Mouse (Mus musculus): ENCODE measurements at regions not wholly inside any gene's neighbourhood (a gene's known extent, or its start where the extent isn't known, plus 50 kb on each side); places are given as distances from the start of the nearest gene placed in this dataset.
"Not testable (repeated sequence)": the region's sequence is repeated elsewhere in the genome, so short reads cannot be mapped to it uniquely, and the experiment has no call there.

GRCm38 (mm10) chr9:41438141-41438540 is 276.6 kb upstream of the Ubash3b start:
- DNase-seq: no peak

DNA sequence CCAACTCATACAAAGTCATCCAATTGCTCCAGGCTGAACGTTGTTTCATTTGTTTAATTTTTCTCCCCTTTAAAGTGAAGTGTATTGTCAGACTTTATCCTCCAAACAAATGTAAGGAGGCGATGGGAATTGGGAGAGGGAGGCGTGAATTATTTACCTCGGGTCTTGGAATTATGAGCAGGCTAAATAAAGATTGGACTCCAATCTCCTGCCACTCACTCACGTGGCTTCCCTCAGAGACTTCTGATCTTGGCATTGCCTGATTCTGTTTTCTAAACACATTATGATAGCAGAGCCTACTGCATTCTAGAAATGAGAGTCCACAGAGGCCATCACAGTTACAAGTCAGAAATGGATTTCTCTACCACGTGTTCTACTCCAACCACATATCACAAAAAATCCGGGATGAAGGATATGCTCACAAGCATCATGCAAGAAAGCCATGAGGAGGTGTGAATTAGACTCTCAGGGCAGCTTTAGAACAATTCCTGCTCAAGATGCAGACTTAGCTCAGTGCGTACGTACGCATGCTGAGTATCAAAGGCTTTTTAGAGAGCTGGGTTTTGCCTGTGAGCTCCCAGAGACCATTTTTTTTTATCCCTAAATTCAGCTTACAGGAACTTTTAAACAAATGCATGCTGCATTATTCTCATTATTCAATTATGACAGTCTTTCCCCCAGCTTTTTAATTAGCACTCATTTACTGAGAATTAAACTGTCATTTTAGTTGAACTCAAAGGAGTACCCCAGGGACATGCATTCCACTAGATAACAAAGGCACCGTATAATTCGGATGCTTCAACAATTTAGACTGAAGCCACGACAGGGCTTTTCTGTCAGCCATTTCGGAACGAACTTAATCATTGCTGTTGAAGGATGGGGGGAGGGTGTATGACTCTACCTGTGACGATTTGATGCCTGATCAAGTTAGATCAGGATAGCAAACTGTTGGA is 269.2 kb upstream of the Ubash3b start:
- DNase-seq: no peak

DNA sequence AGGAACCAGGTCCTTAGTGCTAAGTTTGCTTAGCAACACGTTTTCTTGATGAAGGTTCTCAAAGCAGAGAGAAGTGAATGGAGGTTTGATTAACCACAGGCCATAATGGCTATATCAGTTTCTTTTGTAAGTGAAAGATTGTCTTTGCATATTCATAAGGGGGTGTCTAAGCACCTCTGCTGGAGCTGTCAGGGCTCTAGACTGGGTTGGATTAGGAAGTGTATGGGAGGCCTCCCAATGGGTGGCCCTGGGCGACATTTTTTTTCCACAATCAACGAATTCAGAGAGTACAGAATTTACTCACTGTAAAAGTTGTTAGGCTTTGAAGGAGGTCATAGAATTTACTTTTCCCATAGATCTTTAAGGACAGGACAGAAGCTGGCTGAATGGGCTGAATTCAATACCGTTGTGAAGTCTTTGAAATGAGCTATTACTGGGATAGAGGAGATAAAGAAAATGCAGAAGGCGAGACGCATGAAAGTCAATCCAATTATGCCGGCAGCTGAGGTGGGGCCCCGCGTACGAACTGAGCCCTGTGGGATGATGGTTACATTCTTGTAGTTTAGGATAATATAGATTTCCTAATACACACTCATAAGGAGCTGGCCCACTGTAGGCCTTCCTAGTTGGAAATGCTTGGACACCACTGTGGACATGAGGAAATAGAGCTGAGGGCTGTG is 268.4 kb upstream of the Ubash3b start:
- no peak for DNase-seq

GRCm38 (mm10) chr9:41429236-41429635 is 267.7 kb upstream of the Ubash3b start:
- DNase-seq: no peak

GRCm38 (mm10) chr9:41426698-41427097 is 265.2 kb upstream of the Ubash3b start:
- DNase-seq: no peak

DNA sequence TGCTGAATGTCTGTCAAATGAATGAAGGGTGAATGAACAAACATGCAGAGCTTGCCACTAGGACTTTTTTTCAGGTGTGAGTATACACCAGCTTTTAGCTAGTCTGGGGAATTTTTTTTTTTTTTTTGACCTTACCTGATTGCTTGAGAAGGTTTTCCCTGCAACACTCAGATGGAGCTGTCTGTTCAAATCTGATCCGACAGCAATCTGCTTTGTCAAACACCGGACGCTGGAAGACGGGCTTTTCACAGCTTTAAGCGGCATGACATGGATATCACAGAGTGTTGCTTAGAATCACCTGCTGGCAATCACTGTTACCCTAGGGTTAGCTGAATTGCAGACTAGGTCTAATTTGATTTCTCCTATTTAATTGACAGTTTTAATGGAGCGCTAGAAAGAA is 263.7 kb upstream of the Ubash3b start:
- no peak for DNase-seq

- DNase-seq: no peak
These were observed 252.3 kb upstream of the Ubash3b start for GRCm38 (mm10) chr9:41413791-41414190.

DNA sequence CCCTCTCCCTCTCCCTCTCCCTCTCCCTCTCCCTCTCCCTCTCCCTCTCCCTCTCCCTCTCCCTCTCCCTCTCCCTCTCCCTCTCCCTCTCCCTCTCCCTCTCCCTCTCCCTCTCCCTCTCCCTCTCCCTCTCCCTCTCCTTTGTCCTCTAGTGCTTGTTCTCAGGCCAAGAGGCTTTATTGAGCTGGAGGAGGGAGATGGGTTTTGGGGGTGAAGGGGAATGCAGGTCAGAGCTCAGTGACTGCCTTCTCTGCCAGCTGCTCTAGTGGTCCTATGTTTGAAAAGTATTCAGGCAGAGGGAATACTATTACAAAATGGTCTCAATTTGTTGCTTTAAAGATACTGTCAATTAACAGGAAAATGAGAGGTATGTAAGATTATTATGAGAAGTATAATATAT is 251.6 kb upstream of the Ubash3b start:
- not testable (repeated sequence) for DNase-seq

- DNase-seq: no peak
These were observed 250.8 kb upstream of the Ubash3b start for GRCm38 (mm10) chr9:41412174-41412757.

- DNase-seq: no peak
These were observed 246.8 kb upstream of the Ubash3b start for GRCm38 (mm10) chr9:41408301-41408700.

- DNase-seq: no peak
These were observed 245.6 kb upstream of the Ubash3b start for GRCm38 (mm10) chr9:41407078-41407477.

DNA sequence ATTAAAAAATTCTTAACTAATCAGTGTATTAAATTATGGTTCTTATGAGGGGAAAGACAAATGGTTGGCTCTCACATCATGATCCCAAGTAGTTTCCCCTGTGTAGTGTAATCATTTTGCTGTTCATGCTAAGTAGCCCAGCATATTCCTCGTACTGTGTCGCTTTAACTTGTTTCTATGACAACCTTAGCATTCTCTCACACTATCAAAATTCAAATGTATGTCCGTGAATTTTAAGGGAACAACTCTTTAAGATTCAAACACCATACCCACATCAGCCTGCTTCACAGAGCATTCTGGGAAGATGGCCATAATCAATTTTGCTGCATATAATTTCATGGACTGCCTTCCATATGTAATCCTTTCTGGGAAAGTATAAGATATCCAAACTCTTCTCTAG is 241.4 kb upstream of the Ubash3b start:
- no peak for DNase-seq

- DNase-seq: no peak
These were observed 239.5 kb upstream of the Ubash3b start for GRCm38 (mm10) chr9:41400950-41401349.

DNA sequence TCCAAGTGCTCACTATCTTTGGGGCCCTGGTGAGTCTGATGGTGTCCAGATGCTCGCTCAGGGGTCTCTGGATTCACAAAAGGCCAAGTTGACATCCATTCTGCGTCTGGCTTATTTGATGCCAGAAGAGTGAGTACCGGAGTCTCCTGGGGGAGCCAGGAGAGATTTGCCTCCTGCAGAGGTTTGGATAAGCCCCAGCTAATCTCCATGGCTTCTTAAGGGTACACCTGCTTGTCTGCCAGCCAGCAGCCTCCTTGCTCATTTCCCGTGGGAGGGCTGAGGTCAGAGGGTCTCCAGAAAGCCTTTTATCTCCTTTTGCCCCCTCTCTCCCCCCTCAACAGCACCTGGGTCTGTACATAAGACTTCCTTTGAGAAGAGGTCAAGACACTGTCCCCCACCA is 234.0 kb upstream of the Ubash3b start:
- no peak for DNase-seq

GRCm38 (mm10) chr9:41391591-41392320 is 230.3 kb upstream of the Ubash3b start:
- no peak for DNase-seq

DNA sequence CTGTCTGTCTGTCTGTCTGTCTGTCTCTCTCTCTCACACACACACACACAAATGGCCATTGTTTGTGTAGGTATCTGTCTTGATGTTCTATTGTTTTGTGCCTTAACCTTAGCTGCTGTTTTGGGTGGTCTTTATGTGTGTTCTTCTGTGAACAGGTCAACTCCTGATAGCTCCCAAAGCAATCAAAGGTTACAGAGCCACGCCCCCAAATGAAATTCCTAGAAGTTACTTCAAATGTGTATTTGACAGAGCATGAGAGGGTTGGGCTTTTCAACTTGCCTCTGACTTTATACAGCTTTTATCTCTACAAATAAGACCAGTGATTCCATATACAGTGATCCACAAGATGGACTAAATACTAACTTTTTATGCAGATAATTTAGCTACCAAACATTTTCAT is 217.8 kb upstream of the Ubash3b start:
- no peak for DNase-seq

DNA sequence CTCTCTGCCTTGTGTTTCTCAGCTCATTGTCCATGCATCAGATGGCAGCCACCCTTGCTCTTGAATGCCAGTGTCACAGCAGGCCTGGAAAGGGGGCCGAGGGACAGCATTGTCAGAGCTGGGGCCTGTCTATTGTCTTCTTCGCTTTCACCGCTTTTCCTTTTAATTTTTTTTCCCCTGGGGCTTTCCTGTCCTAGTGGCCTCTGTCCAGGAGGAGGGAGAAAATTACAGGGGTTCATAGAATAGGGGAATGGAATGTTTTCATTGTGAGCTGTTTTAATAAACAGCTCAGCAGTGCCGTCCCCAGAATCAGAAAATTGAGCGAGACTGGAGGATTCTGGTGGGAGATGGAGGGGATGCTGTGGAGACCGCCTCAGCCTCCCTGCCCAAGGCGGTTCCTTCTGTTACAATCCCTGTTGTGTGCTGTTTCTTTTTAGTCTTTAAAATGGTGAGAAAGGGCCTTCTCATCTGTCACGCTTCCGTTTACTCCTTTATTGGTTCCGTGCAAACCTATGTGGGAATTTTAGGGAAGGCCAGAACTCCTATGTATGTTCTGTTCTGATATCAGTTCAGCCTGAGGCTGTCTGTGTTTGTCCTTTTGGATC is 217.2 kb upstream of the Ubash3b start:
- DNase-seq: no peak

DNA sequence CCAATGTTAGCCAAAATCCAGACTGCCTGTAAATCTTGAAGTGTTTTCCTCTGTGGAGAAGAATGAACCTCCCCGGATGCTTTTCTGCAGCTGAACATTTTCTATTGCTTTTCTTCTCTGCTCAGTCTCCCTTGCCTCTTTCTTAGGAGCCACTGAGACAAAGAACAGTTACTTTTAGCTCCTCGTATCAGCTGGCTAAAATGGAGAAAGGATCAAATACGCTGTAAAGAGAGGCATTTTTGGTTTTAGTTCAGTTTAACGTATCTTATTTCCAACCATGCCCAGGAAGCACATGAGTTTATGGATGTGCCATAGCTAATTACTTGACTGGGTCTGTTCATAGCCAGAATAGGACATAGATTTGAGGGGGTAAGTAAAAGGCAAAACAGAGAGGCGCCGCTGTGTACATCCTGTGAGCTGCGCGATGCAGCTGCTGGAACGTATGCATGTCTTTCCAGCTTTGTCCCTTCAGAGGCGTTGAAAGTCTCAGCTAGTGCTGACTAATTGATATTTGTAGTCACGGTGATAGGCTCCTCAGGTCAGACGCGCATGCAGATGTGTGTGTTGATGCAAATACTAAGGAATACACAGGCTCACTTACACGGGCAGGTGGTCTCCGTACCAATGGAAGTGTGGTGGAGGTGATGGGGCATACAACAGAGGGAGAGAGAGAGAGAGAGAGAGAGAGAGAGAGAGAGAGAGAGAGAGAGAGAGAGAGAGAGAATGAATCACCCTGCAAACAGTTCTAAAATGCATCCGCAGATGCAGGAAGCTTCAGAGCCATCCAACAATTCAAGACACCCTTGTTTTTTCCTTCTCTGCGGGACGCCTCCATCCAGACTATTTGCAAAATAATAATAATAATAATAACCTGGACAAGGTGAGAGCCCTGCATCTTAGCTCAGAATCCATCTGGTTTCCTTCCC is 216.5 kb upstream of the Ubash3b start:
- DNase-seq: no peak

- DNase-seq: no peak
These were observed 215.6 kb upstream of the Ubash3b start for GRCm38 (mm10) chr9:41376948-41377700.

DNA sequence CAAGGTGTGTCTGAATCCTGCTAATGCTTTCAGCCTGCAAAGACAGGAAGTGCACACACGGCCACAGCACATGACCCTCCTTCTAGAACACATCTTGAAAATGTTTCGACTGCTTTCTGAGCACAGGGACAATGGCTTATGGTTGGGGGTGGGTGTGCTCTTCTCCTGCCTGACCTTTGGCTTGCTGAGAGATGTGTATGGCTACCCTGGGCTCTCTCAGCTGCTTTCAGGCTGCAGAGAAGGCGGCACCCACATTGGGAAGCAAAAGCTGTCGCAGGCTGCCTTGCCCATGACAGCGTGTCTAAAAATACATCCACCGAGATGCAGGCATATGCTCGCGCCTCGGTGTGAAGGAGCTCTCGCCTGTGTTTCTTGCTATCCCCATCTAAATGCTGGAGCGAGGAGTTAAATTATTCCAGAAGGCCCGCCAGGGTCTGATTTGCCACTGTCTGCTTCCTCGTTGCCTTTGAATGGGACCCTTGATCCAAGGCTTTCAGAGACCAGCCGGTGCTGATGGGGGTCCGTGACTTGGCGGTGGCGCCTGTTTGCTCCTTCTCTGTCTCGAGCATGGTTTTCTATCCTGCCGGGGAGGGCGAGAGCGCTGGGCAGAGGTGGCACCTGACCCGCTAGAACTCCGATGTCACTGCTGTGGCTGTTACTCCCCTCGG is 214.6 kb upstream of the Ubash3b start:
- DNase-seq: no peak

All from adrenal gland, adult 8-10 months (tissue).